Mouse (Mus musculus) stomach, embryonic 14.5 days (tissue): ENCODE measurements around the gene Ssbp2. TPM values are rescaled to one million over a fixed set of nuclear protein-coding genes. Genes with fewer than 3 reads are reported as not detected.

Experiments used
- ATAC-seq: fragments of 200-750 bp; cut with Nextera tagmentation; 2 replicates; pipeline ENCODE4 v1.8.0; 2017; ENCODE audit warnings: low read depth, moderate TSS enrichment; ENCODE audit not compliant: insufficient number of reproducible peaks, insufficient read depth, low FRiP score
- H3K27ac ChIP-seq: fragments of 300-500 bp; sonication (generic); 2 replicates; pipeline ENCODE4 v1.5.1; 2014; ENCODE audit warnings: mild to moderate bottlenecking, low read length, moderate library complexity, mixed read lengths
- H3K27me3 ChIP-seq: fragments of 300-500 bp; sonication (generic); 2 replicates; pipeline ENCODE4 v1.6.1; 2014; ENCODE audit warnings: low read length, control low read depth, mixed read lengths; ENCODE audit not compliant: control insufficient read depth, insufficient read depth
- H3K36me3 ChIP-seq: fragments of 300-500 bp; sonication (generic); 2 replicates; pipeline ENCODE4 v1.6.1; 2014; ENCODE audit warnings: mild to moderate bottlenecking, control low read depth, low read length, moderate library complexity, mixed read lengths; ENCODE audit not compliant: control insufficient read depth, insufficient read depth
- H3K4me1 ChIP-seq: fragments of 300-500 bp; sonication (generic); 2 replicates; pipeline ENCODE4 v1.6.1; 2014; ENCODE audit warnings: low read length, control low read depth, mixed read lengths; ENCODE audit not compliant: control insufficient read depth, insufficient read depth
- H3K4me2 ChIP-seq: fragments of 300-500 bp; sonication (generic); replicated peaks from 2 replicates; pipeline ENCODE4 v1.6.1; 2014; ENCODE audit warnings: low read depth, low read length, control low read depth
- H3K4me3 ChIP-seq: fragments of 300-500 bp; sonication (generic); 2 replicates; pipeline ENCODE4 v1.5.1; 2014; ENCODE audit warnings: low read depth, low read length, control low read depth
- H3K9ac ChIP-seq: fragments of 300-500 bp; sonication (generic); replicated peaks from 2 replicates; pipeline ENCODE4 v1.6.1; 2014; ENCODE audit warnings: low read depth, mild to moderate bottlenecking, control low read depth, low read length, moderate library complexity, mixed read lengths
- H3K9me3 ChIP-seq: fragments of 300-500 bp; sonication (generic); 2 replicates; pipeline ENCODE4 v1.6.1; 2016; ENCODE audit warnings: low read depth, low read length, control low read depth; ENCODE audit not compliant: control insufficient read depth
- WGBS: fragments of 180-500 bp; shearing (Covaris S2); extraction: QIAGEN DNeasy Blood & Tissue Kit; methylation state at CpG from one replicate; pipeline ENCODE4 v1.1.7; 2014; 5-methylcytosine and 5-hydroxymethylcytosine counted together
- microRNA-seq: library from miRNA; unstranded; fragments of <30 nt; microRNA quantifications from one replicate; pipeline ENCODE4, GENCODE M21; 2016
- polyA plus RNA-seq: library from polyadenylated mRNA; unstranded; fragments of >200 nt; fragmentation: Nextera tagmentation; extraction: Ambion mirVana; gene quantifications from 2 replicates; pipeline ENCODE4 v1.2.1, GENCODE M21; 2014

Ssbp2 gene
- polyA plus RNA-seq, 1 experiment from 2014 or later, result 171 TPM

DNA sequence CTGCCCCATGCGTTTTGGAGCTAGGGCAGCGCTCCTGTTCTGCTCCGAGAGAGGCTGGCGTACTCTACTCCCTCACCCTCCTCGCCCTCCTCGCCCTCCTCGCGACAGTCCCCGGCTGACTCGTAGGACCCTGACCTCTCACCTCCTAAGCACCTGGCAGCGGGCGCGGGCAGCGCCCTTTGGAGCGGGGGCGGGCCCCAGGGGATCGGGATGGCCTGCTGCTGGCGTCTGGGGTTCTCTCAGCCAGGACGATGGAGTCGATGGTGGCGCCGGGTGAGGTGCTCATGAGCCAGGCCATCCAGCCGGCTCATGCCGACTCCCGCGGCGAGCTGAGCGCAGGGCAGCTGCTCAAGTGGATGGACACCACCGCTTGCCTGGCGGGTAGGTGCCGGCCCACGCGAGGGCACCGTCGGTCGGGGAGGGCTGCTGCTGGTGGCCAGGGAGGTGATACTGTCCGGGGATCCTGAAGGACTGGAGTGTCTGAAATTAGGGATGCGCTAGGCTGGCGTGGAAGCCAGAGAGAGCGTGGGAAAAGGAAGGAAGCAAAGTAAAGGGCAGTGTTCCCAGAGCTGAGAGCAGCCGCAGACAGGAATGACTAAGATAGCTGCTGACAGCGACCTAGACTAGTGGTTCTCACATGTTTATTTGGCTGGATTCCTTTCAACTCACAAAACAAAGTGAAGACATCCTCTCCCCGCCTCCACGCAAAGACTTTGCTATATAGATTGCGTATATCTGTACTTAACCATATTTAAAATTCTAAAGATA is 281.4 kb downstream of the Ssbp2 start, which contains the start of gene Acot12:
Acot12 (plus strand) TSS at position 233 of the 768 bp plus-strand sequence.
- 9% methylated on average over 45 of the region's 45 CpGs for WGBS

GRCm38 (mm10) chr13:91743180-91743579 is 283.1 kb downstream of the Ssbp2 start:
- 0 out of 2 replicates have a peak, but pooled peaks cover 3% of the 10 kb centered on the region for H3K27me3 ChIP-seq
- H3K4me3 ChIP-seq, result no peak overlapping the region
- H3K9ac ChIP-seq, result no peak overlapping the region
- no peaks in the 10 kb centered on the region for H3K9me3 ChIP-seq
- peaks cover 3% of the 10 kb centered on the region; the same call in 1 of the 2 replicates for H3K4me1 ChIP-seq
- H3K27ac ChIP-seq, result no peak overlapping the region
- ATAC-seq, result no peak
- no peak overlapping the region for H3K4me2 ChIP-seq
- WGBS, result 88% methylated on average over 3 of the region's 3 CpGs
- H3K36me3 ChIP-seq, result no peaks in the 10 kb centered on the region

More for the DNA sequence above, 281.4 kb downstream of the Ssbp2 start, which contains the start of gene Acot12:
- peak; percentile 63; the same call in 1 of the 2 replicates for ATAC-seq
- H3K4me2 ChIP-seq, result peak within 1 kb of the TSS; percentile 73
- H3K4me1 ChIP-seq, result peaks cover 3% of the 10 kb centered on the region; the same call in 1 of the 2 replicates
- H3K4me3 ChIP-seq, result peak within 1 kb of the TSS; percentile 32
- no peaks in the 10 kb centered on the region for H3K9me3 ChIP-seq
- H3K9ac ChIP-seq, result no peak within 1 kb of the TSS; the same call in 1 of the 2 replicates
- H3K27me3 ChIP-seq, result 0 out of 2 replicates have a peak, but pooled peaks cover 3% of the 10 kb centered on the region
- no peak within 1 kb of the TSS for H3K27ac ChIP-seq
- no peaks in the 10 kb centered on the region for H3K36me3 ChIP-seq

GRCm38 (mm10) chr13:91746470-91746869 is 286.4 kb downstream of the Ssbp2 start:
- no peak overlapping the region for H3K4me2 ChIP-seq
- H3K27ac ChIP-seq, result no peak overlapping the region
- WGBS, result 81% methylated on average over 5 of the region's 5 CpGs
- H3K27me3 ChIP-seq, result no peaks in the 10 kb centered on the region
- no peak overlapping the region for H3K9ac ChIP-seq
- no peaks in the 10 kb centered on the region for H3K4me1 ChIP-seq
- H3K4me3 ChIP-seq, result no peak overlapping the region
- no peaks in the 10 kb centered on the region for H3K36me3 ChIP-seq
- no peaks in the 10 kb centered on the region for H3K9me3 ChIP-seq
- ATAC-seq, result no peak

GRCm38 (mm10) chr13:91748401-91748800 is 288.3 kb downstream of the Ssbp2 start:
- H3K4me3 ChIP-seq, result no peak overlapping the region
- no peaks in the 10 kb centered on the region for H3K9me3 ChIP-seq
- no peak for ATAC-seq
- no peak overlapping the region for H3K9ac ChIP-seq
- no peaks in the 10 kb centered on the region for H3K4me1 ChIP-seq
- no peak overlapping the region for H3K4me2 ChIP-seq
- H3K27ac ChIP-seq, result no peak overlapping the region
- 89% methylated on average over 2 of the region's 2 CpGs for WGBS
- H3K27me3 ChIP-seq, result no peaks in the 10 kb centered on the region
- no peaks in the 10 kb centered on the region for H3K36me3 ChIP-seq

DNA sequence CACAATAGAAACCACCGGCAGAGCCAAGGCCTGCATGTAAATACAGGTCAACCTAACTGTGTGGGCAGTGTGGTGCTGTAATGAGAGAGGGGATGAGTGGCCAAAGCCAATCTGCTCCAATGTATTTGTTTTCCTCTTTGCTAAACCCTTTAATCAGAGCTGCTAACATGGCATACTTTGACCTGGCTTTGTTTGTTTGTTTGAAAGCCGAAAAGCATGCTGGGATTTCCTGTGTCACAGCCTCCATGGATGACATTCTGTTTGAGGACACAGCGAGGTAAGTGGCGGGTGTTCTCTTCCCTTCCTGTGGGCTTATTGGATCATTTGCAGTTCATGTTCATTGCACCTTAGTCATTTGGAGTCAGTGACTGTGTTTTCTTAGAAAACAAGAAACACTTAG is 289.9 kb downstream of the Ssbp2 start:
- H3K4me2 ChIP-seq, result no peak overlapping the region
- H3K9me3 ChIP-seq, result no peaks in the 10 kb centered on the region
- ATAC-seq, result no peak
- WGBS, result 78% methylated on average over 4 of the region's 4 CpGs
- H3K27ac ChIP-seq, result no peak overlapping the region
- no peak overlapping the region for H3K4me3 ChIP-seq
- H3K27me3 ChIP-seq, result no peaks in the 10 kb centered on the region
- no peaks in the 10 kb centered on the region for H3K4me1 ChIP-seq
- H3K36me3 ChIP-seq, result no peaks in the 10 kb centered on the region
- H3K9ac ChIP-seq, result no peak overlapping the region

Small RNA genes lying within 50 kb of the gene (microRNA-seq; reads per million reads assigned to microRNA genes)
- not detected for gene Gm27656

Other genes with a start within 250 kb of the Ssbp2 start
- gene Atg10, start 236.3 kb upstream of the Ssbp2 start, polyA plus RNA-seq, result 14.7 and 15.0 TPM in 2 replicates